Mouse (Mus musculus): ENCODE results near the gene Cox5b. TPM values are rescaled to one million over a fixed set of nuclear protein-coding genes. Genes with fewer than 3 reads are reported as not detected.

The Cox5b gene
- polyA plus RNA-seq, 2 experiments = 342 to 588 TPM

DNA sequence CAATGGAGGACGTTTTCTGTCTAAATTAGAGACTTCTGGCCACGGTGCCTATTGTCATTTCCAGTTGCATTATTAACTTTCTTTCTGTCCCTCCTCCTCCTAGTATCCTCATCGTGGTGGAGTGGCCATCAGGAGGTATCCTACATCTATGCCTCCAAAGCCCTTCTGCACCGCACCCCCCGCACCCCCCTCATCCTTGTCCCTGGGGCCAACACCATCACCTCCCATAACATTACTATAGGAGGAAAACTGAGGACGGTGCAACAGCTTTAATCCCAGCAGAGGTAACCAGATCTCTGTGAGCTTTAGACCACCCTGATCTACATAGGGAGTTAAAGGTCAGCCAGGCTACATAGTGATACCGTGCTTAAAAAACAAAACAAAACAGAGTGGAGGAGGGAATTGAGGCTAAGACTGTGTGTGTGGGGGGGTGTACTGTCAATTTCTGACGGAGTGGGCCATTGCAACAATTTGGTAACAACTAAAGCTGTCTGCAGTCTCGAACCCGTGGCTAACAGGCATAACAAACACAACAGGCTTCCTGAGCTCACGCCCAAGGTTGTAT is 496 bp upstream of the Cox5b start:
- H3K9ac ChIP-seq (ENCODE audit: low read depth, low read length, severe bottlenecking) = 0 out of 2 replicates have a peak overlapping the region, but pooled peaks have one; percentile 80
- H3K4me3 ChIP-seq (replicated peaks; ENCODE audit: low read length) = peak overlapping the region; percentile 88
- no peak for TF ChIP-seq POLR2A (IDR thresholded peaks at IDR 0.05; ENCODE audit: borderline replicate concordance, extremely low read depth, insufficient read depth, insufficient read length)
- H3K4me2 ChIP-seq (replicated peaks; ENCODE audit: low read depth, low read length, severe bottlenecking) = peak overlapping the region; percentile 46
- peaks cover 6% of the 10 kb centered on the region; the same call in 1 of the 2 replicates for H3K4me1 ChIP-seq (ENCODE audit: control insufficient read depth, insufficient read depth, low read length)
- peaks cover 26% of the 10 kb centered on the region for H3K36me3 ChIP-seq (ENCODE audit: control insufficient read depth, insufficient read depth, low read length)
- 61% methylated on average over 11 of the region's 11 CpGs for WGBS
- DNase-seq (ENCODE audit: low spot score) (no peak), ATAC-seq (ENCODE audit: low FRiP score, low read depth) (no peak)
- H3K27ac ChIP-seq (replicated peaks; ENCODE audit: low read depth, low read length) = no peak overlapping the region
- no peaks in the 10 kb centered on the region for H3K27me3 ChIP-seq (ENCODE audit: control insufficient read depth, insufficient read depth, low read length)
- no peaks in the 10 kb centered on the region for H3K9me3 ChIP-seq (ENCODE audit: control insufficient read depth, low read length)

- Histone ChIP-seq H3K4me1 (ENCODE audit: control insufficient read depth, insufficient read depth, low read length) (peaks cover 6% of the 10 kb centered on the region; the same call in 1 of the 2 replicates), H3K4me3 (replicated peaks; ENCODE audit: low read length) (no peak overlapping the region), H3K27ac (replicated peaks; ENCODE audit: low read depth, low read length) (no peak overlapping the region), H3K9me3 (ENCODE audit: control insufficient read depth, low read length) (no peaks in the 10 kb centered on the region), H3K36me3 (ENCODE audit: control insufficient read depth, insufficient read depth, low read length) (peaks cover 40% of the 10 kb centered on the region), H3K9ac (ENCODE audit: low read depth, low read length, severe bottlenecking) (no peak overlapping the region), H3K4me2 (replicated peaks; ENCODE audit: low read depth, low read length, severe bottlenecking) (no peak overlapping the region), H3K27me3 (ENCODE audit: control insufficient read depth, insufficient read depth, low read length) (no peaks in the 10 kb centered on the region)
- no peak for ATAC-seq (ENCODE audit: low FRiP score, low read depth)
- WGBS = 83% methylated on average over 6 of the region's 6 CpGs
- no peak for DNase-seq (ENCODE audit: low spot score)
- TF ChIP-seq POLR2A (IDR thresholded peaks at IDR 0.05; ENCODE audit: borderline replicate concordance, extremely low read depth, insufficient read depth, insufficient read length) = no peak
Measured at GRCm38 (mm10) chr1:36694871-36695270, 3.6 kb downstream of the Cox5b start.

DNA sequence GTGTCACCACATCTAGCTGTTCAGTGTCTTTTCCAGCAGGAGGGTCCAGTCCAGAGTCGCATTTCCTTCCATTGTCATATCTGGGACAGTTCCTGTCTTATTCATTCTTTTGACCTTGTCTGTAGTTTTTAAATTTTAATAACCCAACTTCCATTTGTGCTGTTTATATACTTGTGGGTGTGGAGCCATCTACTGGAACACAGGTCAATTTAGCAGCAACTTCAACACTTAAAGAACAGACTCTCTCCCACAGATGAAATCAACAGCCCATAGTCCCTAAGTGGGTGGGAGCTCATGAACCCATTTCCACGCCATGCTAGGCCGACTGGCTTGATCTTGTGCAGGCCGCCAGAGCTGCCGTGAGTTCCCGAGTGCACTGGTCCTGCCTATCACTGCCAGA is 5.2 kb downstream of the Cox5b start:
- no peak overlapping the region for H3K9ac ChIP-seq (ENCODE audit: low read depth, low read length, severe bottlenecking)
- DNase-seq (ENCODE audit: low spot score) (no peak), ATAC-seq (ENCODE audit: low FRiP score, low read depth) (no peak)
- H3K27me3 ChIP-seq (ENCODE audit: control insufficient read depth, insufficient read depth, low read length) = no peaks in the 10 kb centered on the region
- no peak overlapping the region for H3K4me3 ChIP-seq (replicated peaks; ENCODE audit: low read length)
- peaks cover 56% of the 10 kb centered on the region for H3K36me3 ChIP-seq (ENCODE audit: control insufficient read depth, insufficient read depth, low read length)
- H3K4me2 ChIP-seq (replicated peaks; ENCODE audit: low read depth, low read length, severe bottlenecking) = no peak overlapping the region
- no peak overlapping the region for H3K27ac ChIP-seq (replicated peaks; ENCODE audit: low read depth, low read length)
- peaks cover 6% of the 10 kb centered on the region; the same call in 1 of the 2 replicates for H3K4me1 ChIP-seq (ENCODE audit: control insufficient read depth, insufficient read depth, low read length)
- 62% methylated on average over 6 of the region's 6 CpGs for WGBS
- no peak for TF ChIP-seq POLR2A (IDR thresholded peaks at IDR 0.05; ENCODE audit: borderline replicate concordance, extremely low read depth, insufficient read depth, insufficient read length)
- no peaks in the 10 kb centered on the region for H3K9me3 ChIP-seq (ENCODE audit: control insufficient read depth, low read length)

DNA sequence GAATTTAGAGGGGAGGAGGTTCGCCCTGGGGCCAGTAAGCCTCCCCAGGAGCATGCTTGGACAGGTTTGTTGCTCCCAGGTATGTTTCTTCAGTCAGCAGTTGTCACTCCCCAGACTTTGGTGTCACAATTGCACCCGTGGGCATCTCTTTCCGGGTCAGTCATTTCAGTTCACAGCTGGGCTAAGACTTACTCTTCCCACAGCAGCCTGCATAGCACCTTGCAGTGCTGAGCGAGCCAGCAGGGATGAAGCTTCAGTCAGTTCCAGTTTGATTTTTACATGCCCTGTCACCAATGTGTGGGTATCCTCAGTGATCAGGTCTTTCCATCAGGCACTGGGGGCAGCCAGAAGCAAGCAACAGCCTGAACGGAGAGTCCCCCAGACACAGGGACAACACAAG is 5.8 kb downstream of the Cox5b start:
- TF ChIP-seq POLR2A (IDR thresholded peaks at IDR 0.05; ENCODE audit: borderline replicate concordance, extremely low read depth, insufficient read depth, insufficient read length) = no peak
- no peaks in the 10 kb centered on the region for H3K9me3 ChIP-seq (ENCODE audit: control insufficient read depth, low read length)
- peaks cover 61% of the 10 kb centered on the region for H3K36me3 ChIP-seq (ENCODE audit: control insufficient read depth, insufficient read depth, low read length)
- no peak overlapping the region for H3K4me3 ChIP-seq (replicated peaks; ENCODE audit: low read length)
- 54% methylated on average over 5 of the region's 5 CpGs for WGBS
- DNase-seq (ENCODE audit: low spot score) (no peak), ATAC-seq (ENCODE audit: low FRiP score, low read depth) (no peak)
- 0 out of 2 replicates have a peak overlapping the region, but pooled peaks have one; percentile 16 for H3K9ac ChIP-seq (ENCODE audit: low read depth, low read length, severe bottlenecking)
- peaks cover 5% of the 10 kb centered on the region; the same call in 1 of the 2 replicates for H3K4me1 ChIP-seq (ENCODE audit: control insufficient read depth, insufficient read depth, low read length)
- H3K27ac ChIP-seq (replicated peaks; ENCODE audit: low read depth, low read length) = no peak overlapping the region
- no peaks in the 10 kb centered on the region for H3K27me3 ChIP-seq (ENCODE audit: control insufficient read depth, insufficient read depth, low read length)
- no peak overlapping the region for H3K4me2 ChIP-seq (replicated peaks; ENCODE audit: low read depth, low read length, severe bottlenecking)

GRCm38 (mm10) chr1:36707166-36707565 is 15.9 kb downstream of the Cox5b start:
- H3K36me3 ChIP-seq (ENCODE audit: control insufficient read depth, insufficient read depth, low read length) = peaks cover 53% of the 10 kb centered on the region
- no peak overlapping the region for H3K27ac ChIP-seq (replicated peaks; ENCODE audit: low read depth, low read length)
- 67% methylated on average over 2 of the region's 2 CpGs for WGBS
- no peaks in the 10 kb centered on the region for H3K9me3 ChIP-seq (ENCODE audit: control insufficient read depth, low read length)
- DNase-seq (ENCODE audit: low spot score) (no peak), ATAC-seq (ENCODE audit: low FRiP score, low read depth) (no peak)
- no peaks in the 10 kb centered on the region for H3K27me3 ChIP-seq (ENCODE audit: control insufficient read depth, insufficient read depth, low read length)
- no peak overlapping the region for H3K4me2 ChIP-seq (replicated peaks; ENCODE audit: low read depth, low read length, severe bottlenecking)
- H3K9ac ChIP-seq (ENCODE audit: low read depth, low read length, severe bottlenecking) = no peak overlapping the region
- H3K4me3 ChIP-seq (replicated peaks; ENCODE audit: low read length) = no peak overlapping the region
- no peak for TF ChIP-seq POLR2A (IDR thresholded peaks at IDR 0.05; ENCODE audit: borderline replicate concordance, extremely low read depth, insufficient read depth, insufficient read length)
- peaks cover 12% of the 10 kb centered on the region for H3K4me1 ChIP-seq (ENCODE audit: control insufficient read depth, insufficient read depth, low read length)
